Mouse (Mus musculus): ENCODE results near the gene 1700001L19Rik. TPM values are rescaled to one million over a fixed set of nuclear protein-coding genes. Genes with fewer than 3 reads are reported as not detected.
A peak's percentile ranks its signal among the peaks of the same experiment; 100 is the strongest.

The 1700001L19Rik gene
- total and polyA plus RNA-seq, 3 experiments, result not detected

DNA sequence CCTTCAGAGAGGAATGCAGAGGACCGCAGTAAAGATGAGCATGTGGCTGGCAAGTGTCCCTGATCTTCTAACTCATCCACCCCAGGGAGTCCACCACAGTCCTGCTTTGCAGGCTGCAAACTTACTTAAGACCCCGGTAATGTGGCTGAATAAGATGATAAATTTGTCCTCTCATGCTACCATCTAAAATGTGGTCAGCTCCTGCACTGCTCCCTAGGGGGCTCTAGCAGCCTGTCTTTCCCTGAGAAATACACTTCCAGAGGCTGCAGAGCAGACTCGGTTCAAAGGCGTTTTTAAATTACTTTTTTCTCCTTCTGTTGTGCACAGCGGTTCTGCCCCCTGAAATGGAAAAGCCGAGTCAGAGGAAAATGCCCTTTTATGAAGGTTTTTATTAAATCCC, 4.0 kb downstream of the 1700001L19Rik start:
- no peaks in the 10 kb centered on the region for H3K9me3 ChIP-seq (replicated peaks; ENCODE audit: low read length)
- H3K4me1 ChIP-seq (ENCODE audit: control insufficient read depth in 1 of 2, insufficient read depth in 2 of 2), result 0 out of 4 replicates have a peak, but pooled peaks cover 0 to 3% of the 10 kb centered on the region in 2 experiments
- dilution Hi-C loops (cut with MboI; ENCODE audit: extremely low pct_ligation_motif_present, extremely low pct_unique_long_range_greater_than_20kb, low sequenced_read_pairs), result no loop called here
- peaks cover 0 to 3% of the 10 kb centered on the region in 2 experiments for H3K36me3 ChIP-seq (replicated peaks in 1 of 2; ENCODE audit: control insufficient read depth in 1 of 2, insufficient read depth in 1 of 2, low read length in 1 of 2)
- DNase-seq (ENCODE audit: extremely low read depth), result no peak
- no peak overlapping the region for H3K27ac ChIP-seq (ENCODE audit: insufficient read depth, low read depth)
- H3K79me2 ChIP-seq (replicated peaks; ENCODE audit: control insufficient read depth, extremely low read depth, insufficient read depth, poor library complexity, severe bottlenecking), result no peaks in the 10 kb centered on the region
- H3K4me3 ChIP-seq (replicated peaks in 1 of 3; ENCODE audit: low read depth in 2 of 3, low read length in 2 of 3, poor library complexity in 1 of 3), result no peak overlapping the region
- H3K4me2 ChIP-seq (ENCODE audit: insufficient read depth, low read depth, poor library complexity, severe bottlenecking), result no peak overlapping the region
- H3K27me3 ChIP-seq (replicated peaks), result no peaks in the 10 kb centered on the region
- in situ Hi-C loops (cut with MboI; ENCODE audit: low pct_ligation_motif_present, low pct_unique_long_range_greater_than_20kb, low sequenced_read_pairs), result no loop called here
- TF ChIP-seq CTCF (conservative IDR thresholded peaks at IDR 0.05 in 1 of 2, IDR thresholded peaks at IDR 0.05 in 1 of 2; ENCODE audit: low read depth in 2 of 2, low read length in 2 of 2) (peak in 1 of 2 experiments; percentile 35; a peak in 1 of 4 replicates), JUND (conservative IDR thresholded peaks at IDR 0.05; ENCODE audit: low read depth, low read length) (no peak), RAD21 (IDR thresholded peaks at IDR 0.05; ENCODE audit: low read depth, low read length) (peak; percentile 31), NELFE (IDR thresholded peaks at IDR 0.05; ENCODE audit: low read depth, low read length) (no peak)
- H3K9ac ChIP-seq (ENCODE audit: insufficient read depth, low read depth), result no peak overlapping the region

DNA sequence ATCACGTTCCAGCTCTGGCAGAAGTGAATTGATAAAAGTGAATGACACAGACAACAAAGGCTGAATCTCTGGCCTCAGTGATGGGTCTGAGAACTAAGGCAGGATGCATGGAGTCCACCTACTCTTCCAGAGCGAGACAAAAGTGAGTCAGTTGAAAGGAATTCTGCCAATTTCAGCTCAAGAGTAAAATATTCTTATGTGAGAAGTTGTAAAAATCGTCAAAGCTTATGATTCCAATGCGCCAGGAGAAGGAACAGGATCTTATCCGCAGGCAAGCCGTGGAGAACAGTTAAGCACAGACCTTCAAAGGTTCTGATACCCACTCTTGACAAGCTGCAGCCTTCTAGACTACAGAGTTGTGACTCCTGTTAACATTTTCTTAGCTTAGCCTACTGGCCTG, 5.9 kb downstream of the 1700001L19Rik start:
- Histone ChIP-seq H3K4me2 (ENCODE audit: insufficient read depth, low read depth, poor library complexity, severe bottlenecking) (no peak overlapping the region), H3K27me3 (replicated peaks) (no peaks in the 10 kb centered on the region), H3K36me3 (replicated peaks in 1 of 2; ENCODE audit: control insufficient read depth in 1 of 2, insufficient read depth in 1 of 2, low read length in 1 of 2) (no peaks in the 10 kb centered on the region), H3K9ac (ENCODE audit: insufficient read depth, low read depth) (no peak overlapping the region), H3K27ac (ENCODE audit: insufficient read depth, low read depth) (no peak overlapping the region), H3K4me1 (ENCODE audit: control insufficient read depth in 1 of 2, insufficient read depth in 2 of 2) (0 out of 4 replicates have a peak, but pooled peaks cover 0 to 3% of the 10 kb centered on the region in 2 experiments), H3K4me3 (replicated peaks in 1 of 3; ENCODE audit: low read depth in 2 of 3, low read length in 2 of 3, poor library complexity in 1 of 3) (no peak overlapping the region), H3K79me2 (replicated peaks; ENCODE audit: control insufficient read depth, extremely low read depth, insufficient read depth, poor library complexity, severe bottlenecking) (no peaks in the 10 kb centered on the region), H3K9me3 (replicated peaks; ENCODE audit: low read length) (no peaks in the 10 kb centered on the region)
- dilution Hi-C loops (cut with MboI; ENCODE audit: extremely low pct_ligation_motif_present, extremely low pct_unique_long_range_greater_than_20kb, low sequenced_read_pairs) (no loop called here), in situ Hi-C loops (cut with MboI; ENCODE audit: low pct_ligation_motif_present, low pct_unique_long_range_greater_than_20kb, low sequenced_read_pairs) (no loop called here)
- DNase-seq (ENCODE audit: extremely low read depth), result no peak
- TF ChIP-seq ZNF384 (IDR thresholded peaks at IDR 0.05; ENCODE audit: low read depth, low read length) (no peak), CHD2 (IDR thresholded peaks at IDR 0.05; ENCODE audit: low read length) (no peak), RCOR1 (conservative IDR thresholded peaks at IDR 0.05; ENCODE audit: low read depth, low read length) (no peak), UBTF (IDR thresholded peaks at IDR 0.05; ENCODE audit: low read depth, low read length) (no peak)

DNA sequence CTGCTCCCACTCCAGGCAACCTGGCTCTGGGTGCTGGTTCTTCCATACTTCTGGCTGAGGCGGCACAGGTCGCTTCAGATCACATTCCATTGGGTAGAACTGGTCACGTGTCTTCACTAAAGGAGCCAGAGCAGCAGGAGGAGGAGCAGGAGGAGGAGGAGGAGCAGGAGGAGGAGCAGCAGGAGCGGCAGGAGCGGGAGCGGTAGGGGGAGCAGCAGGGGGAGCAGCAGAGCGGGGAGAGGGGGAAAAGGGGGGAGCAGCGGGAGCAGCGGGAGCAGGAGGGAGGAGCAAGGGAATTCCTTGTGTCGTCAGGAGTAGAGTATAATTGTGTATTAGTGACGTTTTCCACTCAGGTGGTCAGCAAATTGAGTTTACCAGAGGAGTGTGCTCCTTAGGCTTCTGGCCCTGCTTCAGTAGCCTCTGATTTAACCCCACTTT, 8.5 kb downstream of the 1700001L19Rik start:
- Histone ChIP-seq H3K4me1 (ENCODE audit: control insufficient read depth in 1 of 2, insufficient read depth in 2 of 2) (peaks cover 2 to 3% of the 10 kb centered on the region in 2 experiments; a peak in 1 of 4 replicates), H3K27me3 (replicated peaks) (no peaks in the 10 kb centered on the region), H3K4me3 (replicated peaks in 1 of 3; ENCODE audit: low read depth in 2 of 3, low read length in 2 of 3, poor library complexity in 1 of 3) (no peak overlapping the region), H3K9ac (ENCODE audit: insufficient read depth, low read depth) (no peak overlapping the region), H3K36me3 (replicated peaks in 1 of 2; ENCODE audit: control insufficient read depth in 1 of 2, insufficient read depth in 1 of 2, low read length in 1 of 2) (no peaks in the 10 kb centered on the region), H3K9me3 (replicated peaks; ENCODE audit: low read length) (no peaks in the 10 kb centered on the region), H3K27ac (ENCODE audit: insufficient read depth, low read depth) (no peak overlapping the region), H3K79me2 (replicated peaks; ENCODE audit: control insufficient read depth, extremely low read depth, insufficient read depth, poor library complexity, severe bottlenecking) (no peaks in the 10 kb centered on the region), H3K4me2 (ENCODE audit: insufficient read depth, low read depth, poor library complexity, severe bottlenecking) (no peak overlapping the region)
- no peak for TF ChIP-seq ELF1 (IDR thresholded peaks at IDR 0.05; ENCODE audit: low read depth, low read length)
- TF ChIP-seq BHLHE40 (IDR thresholded peaks at IDR 0.05; ENCODE audit: low read depth, low read length), result no peak
- TF ChIP-seq UBTF (IDR thresholded peaks at IDR 0.05; ENCODE audit: low read depth, low read length), result no peak
- no peak for TF ChIP-seq NELFE (IDR thresholded peaks at IDR 0.05; ENCODE audit: low read depth, low read length)
- TF ChIP-seq POLR2A (IDR thresholded peaks at IDR 0.05; ENCODE audit: low read depth, low read length), result no peak
- no peak for TF ChIP-seq MYC (IDR thresholded peaks at IDR 0.05; ENCODE audit: low read depth, low read length)
- no peak for TF ChIP-seq ETS1 (conservative IDR thresholded peaks at IDR 0.05; ENCODE audit: low read depth, low read length)
- no peak for TF ChIP-seq ZNF384 (IDR thresholded peaks at IDR 0.05; ENCODE audit: low read depth, low read length)
- dilution Hi-C loops (cut with MboI; ENCODE audit: extremely low pct_ligation_motif_present, extremely low pct_unique_long_range_greater_than_20kb, low sequenced_read_pairs), result no loop called here
- in situ Hi-C loops (cut with MboI; ENCODE audit: low pct_ligation_motif_present, low pct_unique_long_range_greater_than_20kb, low sequenced_read_pairs), result no loop called here
- no peak for DNase-seq (ENCODE audit: extremely low read depth)

All from CH12.LX (cell line).